Mouse (Mus musculus): ENCODE results near the gene Tex261. TPM values are rescaled to one million over a fixed set of nuclear protein-coding genes. Genes with fewer than 3 reads are reported as not detected.

Gene Tex261
- polyA plus RNA-seq, 1 experiment, result 82.0 TPM

DNA sequence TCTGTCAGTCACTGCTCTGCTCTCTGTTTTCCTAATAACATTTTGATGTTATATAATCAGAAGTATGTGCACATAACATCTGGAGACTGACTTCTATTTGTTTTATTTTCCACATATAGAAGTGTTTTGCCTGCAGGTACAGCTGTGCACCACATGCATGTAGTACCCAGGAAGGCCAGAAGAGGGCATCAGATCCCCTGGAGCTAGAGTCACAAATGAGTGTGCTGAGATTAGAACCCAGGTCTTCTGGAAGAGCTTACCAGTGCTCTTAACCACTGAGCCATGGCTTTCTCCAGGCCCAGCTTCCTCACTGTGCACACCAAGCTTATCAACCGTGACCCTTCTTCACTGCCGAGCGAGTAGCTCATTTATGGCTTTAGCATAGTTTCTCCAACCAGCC, 47.1 kb downstream of the Tex261 start:
- TF ChIP-seq USF1 (IDR thresholded peaks at IDR 0.05; ENCODE audit: low read depth) (no peak), MYOG (IDR thresholded peaks at IDR 0.05; ENCODE audit: control insufficient read depth, extremely low read depth, insufficient read length) (no peak), MAX (IDR thresholded peaks at IDR 0.05) (no peak), CEBPB (IDR thresholded peaks at IDR 0.05; ENCODE audit: low read depth) (no peak), MYOD1 (IDR thresholded peaks at IDR 0.05; ENCODE audit: control insufficient read depth, insufficient read length, low read depth) (no peak), CTCF (IDR thresholded peaks at IDR 0.05; ENCODE audit: control insufficient read depth, insufficient read depth, insufficient read length) (no peak), FOSL1 (IDR thresholded peaks at IDR 0.05; ENCODE audit: insufficient read depth, low read length, poor library complexity, severe bottlenecking) (no peak)
- H3K4me3 ChIP-seq (ENCODE audit: insufficient read depth, poor library complexity, severe bottlenecking), result no peak overlapping the region
- no peaks in the 10 kb centered on the region for H3K36me3 ChIP-seq (ENCODE audit: control insufficient read depth, insufficient read depth)
- peaks cover 18% of the 10 kb centered on the region for H3K27me3 ChIP-seq (ENCODE audit: control insufficient read depth, insufficient read depth, insufficient read length)
- no peaks in the 10 kb centered on the region for H3K79me2 ChIP-seq (ENCODE audit: control insufficient read depth, insufficient read depth)
- H3ac ChIP-seq (ENCODE audit: control insufficient read depth, insufficient read length, low read depth), result no peak overlapping the region
- H3K79me3 ChIP-seq (ENCODE audit: low read depth), result no peaks in the 10 kb centered on the region

DNA sequence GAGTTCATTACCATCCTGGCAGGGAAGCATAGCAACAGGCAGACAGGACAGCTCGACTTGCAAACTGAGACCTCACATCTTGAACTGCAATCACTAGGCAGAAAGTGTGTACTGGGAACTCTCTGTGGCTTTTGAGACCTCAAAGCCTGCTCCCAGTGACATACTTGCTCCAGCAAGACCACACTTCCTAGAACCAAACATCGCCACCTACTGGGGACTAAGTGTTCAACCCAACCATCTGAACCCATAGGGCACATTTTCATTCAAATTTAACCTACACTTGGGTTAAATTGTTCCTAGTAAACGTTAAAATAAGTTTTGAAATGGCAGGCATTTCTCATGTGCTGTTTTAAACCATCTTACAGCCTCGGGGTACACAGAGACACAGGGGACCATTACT, 48.4 kb downstream of the Tex261 start:
- no peaks in the 10 kb centered on the region for H3K79me2 ChIP-seq (ENCODE audit: control insufficient read depth, insufficient read depth)
- TF ChIP-seq USF1 (IDR thresholded peaks at IDR 0.05; ENCODE audit: low read depth) (no peak), CEBPB (IDR thresholded peaks at IDR 0.05; ENCODE audit: low read depth) (no peak), MYOG (IDR thresholded peaks at IDR 0.05; ENCODE audit: control insufficient read depth, extremely low read depth, insufficient read length) (no peak), CTCF (IDR thresholded peaks at IDR 0.05; ENCODE audit: control insufficient read depth, insufficient read depth, insufficient read length) (no peak), MYOD1 (IDR thresholded peaks at IDR 0.05; ENCODE audit: control insufficient read depth, insufficient read length, low read depth) (no peak), FOSL1 (IDR thresholded peaks at IDR 0.05; ENCODE audit: insufficient read depth, low read length, poor library complexity, severe bottlenecking) (no peak), MAX (IDR thresholded peaks at IDR 0.05) (no peak)
- H3ac ChIP-seq (ENCODE audit: control insufficient read depth, insufficient read length, low read depth), result no peak overlapping the region
- no peak overlapping the region for H3K4me3 ChIP-seq (ENCODE audit: insufficient read depth, poor library complexity, severe bottlenecking)
- H3K27me3 ChIP-seq (ENCODE audit: control insufficient read depth, insufficient read depth, insufficient read length), result peaks cover 15% of the 10 kb centered on the region
- H3K36me3 ChIP-seq (ENCODE audit: control insufficient read depth, insufficient read depth), result no peaks in the 10 kb centered on the region
- H3K79me3 ChIP-seq (ENCODE audit: low read depth), result no peaks in the 10 kb centered on the region

- Histone ChIP-seq H3K36me3 (ENCODE audit: control insufficient read depth, insufficient read depth) (no peaks in the 10 kb centered on the region), H3K79me2 (ENCODE audit: control insufficient read depth, insufficient read depth) (no peaks in the 10 kb centered on the region), H3K4me3 (ENCODE audit: insufficient read depth, poor library complexity, severe bottlenecking) (no peak overlapping the region), H3K79me3 (ENCODE audit: low read depth) (no peaks in the 10 kb centered on the region), H3K27me3 (ENCODE audit: control insufficient read depth, insufficient read depth, insufficient read length) (peaks cover 25% of the 10 kb centered on the region), H3ac (ENCODE audit: control insufficient read depth, insufficient read length, low read depth) (no peak overlapping the region)
- TF ChIP-seq MYOG (IDR thresholded peaks at IDR 0.05; ENCODE audit: control insufficient read depth, extremely low read depth, insufficient read length) (no peak), USF1 (IDR thresholded peaks at IDR 0.05; ENCODE audit: low read depth) (no peak), MYOD1 (IDR thresholded peaks at IDR 0.05; ENCODE audit: control insufficient read depth, insufficient read length, low read depth) (no peak), FOSL1 (IDR thresholded peaks at IDR 0.05; ENCODE audit: insufficient read depth, low read length, poor library complexity, severe bottlenecking) (no peak), CEBPB (IDR thresholded peaks at IDR 0.05; ENCODE audit: low read depth) (no peak), CTCF (IDR thresholded peaks at IDR 0.05; ENCODE audit: control insufficient read depth, insufficient read depth, insufficient read length) (no peak), MAX (IDR thresholded peaks at IDR 0.05) (no peak)
Measured at GRCm38 (mm10) chr6:83722526-83722925, 53.1 kb downstream of the Tex261 start.

Other genes starting within 250 kb of the Tex261 start
- gene Actg2, start 239.5 kb downstream of the Tex261 start, polyA plus RNA-seq (2012; fragmentation: generic; extraction: Trizol), result 341 TPM
- 6.1 TPM for gene Stambp, start 203.1 kb downstream of the Tex261 start, polyA plus RNA-seq (2012; fragmentation: generic; extraction: Trizol)
- gene Clec4f, start 119.6 kb downstream of the Tex261 start, polyA plus RNA-seq (2012; fragmentation: generic; extraction: Trizol), result not detected
- not detected for gene Cd207, start 98.0 kb downstream of the Tex261 start, polyA plus RNA-seq (2012; fragmentation: generic; extraction: Trizol)
- 1.1 TPM for gene Vax2, start 64.5 kb downstream of the Tex261 start, polyA plus RNA-seq (2012; fragmentation: generic; extraction: Trizol)
- gene Atp6v1b1, start 32.8 kb downstream of the Tex261 start, polyA plus RNA-seq (2012; fragmentation: generic; extraction: Trizol), result not detected
- gene Ankrd53, start 13.2 kb downstream of the Tex261 start, polyA plus RNA-seq (2012; fragmentation: generic; extraction: Trizol), result 0.04 TPM
- 37.3 TPM for gene Nagk, start 19.2 kb upstream of the Tex261 start, polyA plus RNA-seq (2012; fragmentation: generic; extraction: Trizol)
- 12.6 TPM for gene Paip2b, start 55.9 kb upstream of the Tex261 start, polyA plus RNA-seq (2012; fragmentation: generic; extraction: Trizol)
- 7.0 TPM for gene Zfp638, start 91.3 kb upstream of the Tex261 start, polyA plus RNA-seq (2012; fragmentation: generic; extraction: Trizol)
- gene Dysf, start 232.8 kb upstream of the Tex261 start, polyA plus RNA-seq (2012; fragmentation: generic; extraction: Trizol), result 1.9 TPM

Data from C2C12 (cell line).